Mouse (Mus musculus) hindbrain, embryonic 10.5 days (tissue): ENCODE results near the gene Tmbim4. TPM values are rescaled to one million over a fixed set of nuclear protein-coding genes. Genes with fewer than 3 reads are reported as not detected.

Experiments used
- DNase-seq: peaks from one replicate; pipeline ENCODE4 v3.0.0-alpha.2; 2017; ENCODE audit warnings: low spot score
- H3K27ac ChIP-seq: fragments of 300-500 bp; sonication (generic); 2 replicates; pipeline ENCODE4 v1.5.1; 2016; ENCODE audit warnings: mild to moderate bottlenecking, moderate library complexity
- H3K27me3 ChIP-seq: fragments of 300-500 bp; sonication (generic); 2 replicates; pipeline ENCODE4 v1.6.1; 2016; ENCODE audit warnings: mild to moderate bottlenecking; ENCODE audit not compliant: poor library complexity, insufficient read depth, severe bottlenecking
- H3K36me3 ChIP-seq: fragments of 300-500 bp; sonication (generic); 2 replicates; pipeline ENCODE4 v1.6.1; 2016; ENCODE audit warnings: mild to moderate bottlenecking, moderate library complexity
- H3K4me1 ChIP-seq: fragments of 300-500 bp; sonication (generic); replicated peaks from 2 replicates; pipeline ENCODE4 v1.6.1; 2016; ENCODE audit warnings: mild to moderate bottlenecking
- H3K4me3 ChIP-seq: fragments of 300-500 bp; sonication (generic); 2 replicates; pipeline ENCODE4 v1.5.1; 2016; ENCODE audit warnings: mild to moderate bottlenecking, moderate library complexity
- H3K9me3 ChIP-seq: fragments of 300-500 bp; sonication (generic); 2 replicates; pipeline ENCODE4 v1.6.1; 2016; ENCODE audit warnings: mild to moderate bottlenecking, moderate library complexity
- WGBS: fragments of 180-500 bp; shearing (Covaris S2); methylation state at CpG from one replicate; pipeline ENCODE4 v1.1.7; 2016; 5-methylcytosine and 5-hydroxymethylcytosine counted together
- polyA plus RNA-seq: library from polyadenylated mRNA; unstranded; fragments of >200 nt; fragmentation: Nextera tagmentation; extraction: Ambion mirVana; gene quantifications from 2 replicates; pipeline ENCODE4 v1.2.1, GENCODE M21; 2016

The Tmbim4 gene
- polyA plus RNA-seq, 1 experiment from 2014 or later: 93.9 TPM

- 34% methylated on average over 5 of the region's 5 CpGs for WGBS
- H3K27ac ChIP-seq: no peak overlapping the region
Measured at GRCm38 (mm10) chr10:120231718-120232117, 30.3 kb downstream of the Tmbim4 start.

DNA sequence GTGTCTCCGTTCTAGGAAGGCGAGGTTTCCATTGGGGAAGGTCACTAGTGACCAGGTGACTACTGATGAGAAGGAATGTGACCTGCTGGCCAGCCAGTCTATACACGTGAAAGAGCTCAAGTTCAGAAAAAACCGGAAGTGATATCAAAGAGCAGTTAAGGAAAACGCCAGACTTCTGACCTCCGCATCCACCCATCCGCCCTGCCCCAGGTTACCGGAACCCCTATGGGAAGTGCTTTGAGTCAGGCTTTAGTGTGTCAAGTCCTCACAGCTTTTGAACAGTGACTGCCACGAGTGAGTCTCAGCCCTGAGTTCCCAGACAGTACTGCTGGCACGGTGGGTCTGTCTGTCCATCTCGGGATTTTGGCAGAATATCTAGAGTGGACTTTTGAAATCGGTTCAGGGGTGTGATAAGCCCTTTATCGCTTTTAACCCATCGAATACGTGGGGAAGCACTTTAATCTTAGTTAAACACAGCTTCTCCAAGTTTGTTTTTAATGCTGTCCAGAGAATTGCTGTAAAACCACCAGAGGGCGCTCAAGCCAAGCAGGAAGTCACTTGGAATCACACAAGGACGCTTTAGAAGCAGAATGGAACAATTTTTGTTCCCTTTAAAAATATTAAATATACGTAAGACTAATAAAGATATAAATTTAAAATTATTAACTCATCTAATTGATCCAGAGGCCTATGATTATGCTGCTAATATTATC is 32.4 kb downstream of the Tmbim4 start:
- DNase-seq: peak; percentile 62
- no peak overlapping the region for H3K4me3 ChIP-seq
- no peaks in the 10 kb centered on the region for H3K9me3 ChIP-seq
- H3K27ac ChIP-seq: no peak overlapping the region
- H3K4me1 ChIP-seq: no peaks in the 10 kb centered on the region
- no peaks in the 10 kb centered on the region for H3K27me3 ChIP-seq
- peaks cover 38% of the 10 kb centered on the region for H3K36me3 ChIP-seq
- WGBS: 33% methylated on average over 18 of the region's 18 CpGs

More at GRCm38 (mm10) chr10:120231718-120232117, 30.3 kb downstream of the Tmbim4 start:
- Histone ChIP-seq H3K4me3 (no peak overlapping the region), H3K9me3 (no peaks in the 10 kb centered on the region), H3K36me3 (peaks cover 46% of the 10 kb centered on the region), H3K27me3 (no peaks in the 10 kb centered on the region), H3K4me1 (peaks cover 12% of the 10 kb centered on the region)
- peak; percentile 60 for DNase-seq

GRCm38 (mm10) chr10:120236855-120237254 is 35.5 kb downstream of the Tmbim4 start:
- DNase-seq: no peak

GRCm38 (mm10) chr10:120238241-120238640 is 36.9 kb downstream of the Tmbim4 start:
- H3K9me3 ChIP-seq: no peaks in the 10 kb centered on the region
- no peak overlapping the region for H3K4me3 ChIP-seq
- no peak overlapping the region for H3K27ac ChIP-seq
- WGBS: 89% methylated on average over 8 of the region's 8 CpGs
- no peaks in the 10 kb centered on the region for H3K27me3 ChIP-seq
- H3K36me3 ChIP-seq: no peaks in the 10 kb centered on the region
- DNase-seq: no peak
- H3K4me1 ChIP-seq: peaks cover 10% of the 10 kb centered on the region; the same call in 1 of the 2 replicates

More at GRCm38 (mm10) chr10:120236855-120237254, 35.5 kb downstream of the Tmbim4 start:
- Histone ChIP-seq H3K36me3 (peaks cover 11% of the 10 kb centered on the region; the same call in 1 of the 2 replicates), H3K4me1 (0 out of 2 replicates have a peak, but pooled peaks cover 3% of the 10 kb centered on the region), H3K9me3 (no peaks in the 10 kb centered on the region), H3K27ac (no peak overlapping the region), H3K4me3 (no peak overlapping the region), H3K27me3 (no peaks in the 10 kb centered on the region)
- WGBS: 86% methylated on average over 9 of the region's 9 CpGs

GRCm38 (mm10) chr10:120239476-120239875 is 38.1 kb downstream of the Tmbim4 start:
- Histone ChIP-seq H3K9me3 (no peaks in the 10 kb centered on the region), H3K27ac (no peak overlapping the region), H3K27me3 (no peaks in the 10 kb centered on the region), H3K4me1 (peaks cover 11% of the 10 kb centered on the region; the same call in 1 of the 2 replicates), H3K4me3 (no peak overlapping the region), H3K36me3 (no peaks in the 10 kb centered on the region)
- DNase-seq: no peak
- 56% methylated on average over 6 of the region's 6 CpGs for WGBS

DNA sequence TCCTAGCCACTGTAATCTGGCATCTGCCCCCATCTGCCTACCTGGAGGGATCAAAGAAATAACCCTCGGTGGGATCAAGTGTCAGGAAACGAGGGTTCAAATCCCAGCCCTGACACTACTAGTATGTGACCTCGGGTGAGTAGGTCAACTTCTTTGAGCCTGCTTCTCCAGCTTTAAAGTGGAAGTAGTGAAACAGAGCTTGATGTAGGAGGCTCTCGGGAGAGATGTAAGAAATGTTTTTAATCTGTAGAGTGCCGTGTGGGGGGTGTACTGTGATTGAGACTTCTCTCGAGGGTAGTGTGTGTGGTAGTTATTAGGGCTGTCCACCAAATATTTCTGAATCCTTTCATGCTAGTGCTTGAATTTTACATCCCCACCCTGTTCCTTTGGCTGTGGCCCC is 41.0 kb downstream of the Tmbim4 start:
- H3K27me3 ChIP-seq: no peaks in the 10 kb centered on the region
- H3K9me3 ChIP-seq: no peaks in the 10 kb centered on the region
- H3K27ac ChIP-seq: no peak overlapping the region
- H3K4me3 ChIP-seq: no peak overlapping the region
- H3K4me1 ChIP-seq: peaks cover 18% of the 10 kb centered on the region
- peak; percentile 32 for DNase-seq
- no peaks in the 10 kb centered on the region for H3K36me3 ChIP-seq
- 57% methylated on average over 6 of the region's 6 CpGs for WGBS

DNA sequence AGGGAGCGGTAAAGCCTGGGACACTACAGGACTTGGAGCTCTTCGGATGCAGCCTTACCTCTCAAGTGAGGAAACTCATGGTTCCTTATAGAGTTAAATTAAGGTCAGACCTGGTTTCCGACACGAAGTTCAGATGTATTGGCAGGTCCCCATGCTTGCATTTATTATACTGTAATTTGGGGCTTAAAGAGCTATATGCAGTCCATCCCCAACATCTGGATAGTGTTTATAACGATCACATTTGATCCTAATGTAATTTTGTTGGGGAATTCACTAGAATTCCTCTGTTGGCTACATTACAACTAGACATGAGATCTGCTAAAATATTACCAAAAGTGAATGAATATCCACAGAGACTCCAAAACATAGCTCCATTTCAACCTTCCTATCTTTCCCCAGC is 44.3 kb downstream of the Tmbim4 start:
- no peak for DNase-seq
- Histone ChIP-seq H3K4me3 (no peak overlapping the region), H3K4me1 (peaks cover 17% of the 10 kb centered on the region), H3K36me3 (no peaks in the 10 kb centered on the region), H3K27me3 (no peaks in the 10 kb centered on the region), H3K9me3 (no peaks in the 10 kb centered on the region), H3K27ac (no peak overlapping the region)
- WGBS: 88% methylated on average over 5 of the region's 5 CpGs

- Histone ChIP-seq H3K9me3 (no peaks in the 10 kb centered on the region), H3K27ac (peak overlapping the region; percentile 53), H3K27me3 (no peaks in the 10 kb centered on the region), H3K36me3 (no peaks in the 10 kb centered on the region), H3K4me3 (no peak overlapping the region), H3K4me1 (peaks cover 17% of the 10 kb centered on the region)
- WGBS: 49% methylated on average over 9 of the region's 9 CpGs
- peak; percentile 50 for DNase-seq
Measured at GRCm38 (mm10) chr10:120246994-120247750, 45.8 kb downstream of the Tmbim4 start.

GRCm38 (mm10) chr10:120250911-120251683 is 49.7 kb downstream of the Tmbim4 start:
- Histone ChIP-seq H3K36me3 (no peaks in the 10 kb centered on the region), H3K4me3 (no peak overlapping the region), H3K27ac (no peak overlapping the region), H3K4me1 (peaks cover 13% of the 10 kb centered on the region), H3K27me3 (no peaks in the 10 kb centered on the region), H3K9me3 (no peaks in the 10 kb centered on the region)
- no peak for DNase-seq
- WGBS: 67% methylated on average over 11 of the region's 11 CpGs

- DNase-seq: no peak
- WGBS: 88% methylated on average over 4 of the region's 4 CpGs
- H3K4me3 ChIP-seq: no peak overlapping the region
- H3K27me3 ChIP-seq: no peaks in the 10 kb centered on the region
- no peaks in the 10 kb centered on the region for H3K36me3 ChIP-seq
- H3K9me3 ChIP-seq: no peaks in the 10 kb centered on the region
- H3K4me1 ChIP-seq: peaks cover 13% of the 10 kb centered on the region
- H3K27ac ChIP-seq: no peak overlapping the region
Measured at GRCm38 (mm10) chr10:120251791-120252190, 50.4 kb downstream of the Tmbim4 start.

DNA sequence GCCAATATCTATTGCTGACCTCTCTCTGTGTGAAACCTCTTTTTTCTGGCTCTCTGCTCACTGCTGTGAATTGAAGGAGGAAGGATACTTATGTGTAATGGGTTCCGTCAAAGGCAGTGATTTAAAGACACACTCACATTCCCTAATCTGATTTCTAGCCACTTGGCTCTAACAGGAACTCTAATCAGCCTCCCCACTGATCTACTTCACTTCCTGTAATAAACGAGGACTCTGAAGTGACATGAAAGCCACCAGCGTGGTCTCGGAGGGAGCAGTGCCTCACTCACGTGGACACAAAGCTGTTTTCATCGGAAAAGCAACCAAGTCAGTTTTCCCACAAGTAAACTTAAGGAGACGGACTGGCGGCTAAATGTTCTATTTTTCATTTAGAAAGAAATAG is 51.4 kb downstream of the Tmbim4 start:
- H3K27ac ChIP-seq: peak overlapping the region; percentile 25; the same call in 1 of the 2 replicates
- 68% methylated on average over 8 of the region's 8 CpGs for WGBS
- no peak for DNase-seq
- no peak overlapping the region for H3K4me3 ChIP-seq
- no peaks in the 10 kb centered on the region for H3K27me3 ChIP-seq
- no peaks in the 10 kb centered on the region for H3K36me3 ChIP-seq
- H3K4me1 ChIP-seq: 0 out of 2 replicates have a peak, but pooled peaks cover 5% of the 10 kb centered on the region
- no peaks in the 10 kb centered on the region for H3K9me3 ChIP-seq

DNA sequence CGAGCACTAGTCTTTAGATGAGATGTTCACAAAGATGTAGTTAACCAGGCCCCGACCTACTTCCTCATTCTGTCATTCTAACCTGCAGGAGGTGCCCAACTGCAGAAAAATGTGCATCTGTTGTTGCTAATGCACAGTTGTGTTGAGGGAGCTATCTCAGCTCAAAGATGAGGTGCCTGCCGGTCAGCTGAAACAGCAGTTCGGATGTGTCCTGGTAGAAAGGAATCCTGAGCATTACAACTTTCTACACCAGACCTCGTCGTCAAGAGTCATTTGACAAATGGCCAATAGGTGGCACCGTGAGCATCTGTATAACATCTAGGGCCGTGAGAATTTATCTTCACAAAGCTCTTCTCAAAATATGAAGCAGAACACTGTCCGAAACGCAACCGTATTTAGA is 55.8 kb downstream of the Tmbim4 start:
- Histone ChIP-seq H3K27ac (no peak overlapping the region), H3K36me3 (no peaks in the 10 kb centered on the region), H3K9me3 (no peaks in the 10 kb centered on the region), H3K4me1 (0 out of 2 replicates have a peak, but pooled peaks cover 5% of the 10 kb centered on the region), H3K4me3 (no peak overlapping the region), H3K27me3 (no peaks in the 10 kb centered on the region)
- 38% methylated on average over 11 of the region's 11 CpGs for WGBS
- peak; percentile 53 for DNase-seq
